Mouse (Mus musculus) R1 (cell line): Measurements from ENCODE around the gene Abhd17c.

Experiments
- DNase-seq: peaks from one replicate; pipeline ENCODE4 v3.0.0-alpha.2; 2018; ENCODE audit warnings: low read depth, low spot score

Gene Abhd17c

DNA sequence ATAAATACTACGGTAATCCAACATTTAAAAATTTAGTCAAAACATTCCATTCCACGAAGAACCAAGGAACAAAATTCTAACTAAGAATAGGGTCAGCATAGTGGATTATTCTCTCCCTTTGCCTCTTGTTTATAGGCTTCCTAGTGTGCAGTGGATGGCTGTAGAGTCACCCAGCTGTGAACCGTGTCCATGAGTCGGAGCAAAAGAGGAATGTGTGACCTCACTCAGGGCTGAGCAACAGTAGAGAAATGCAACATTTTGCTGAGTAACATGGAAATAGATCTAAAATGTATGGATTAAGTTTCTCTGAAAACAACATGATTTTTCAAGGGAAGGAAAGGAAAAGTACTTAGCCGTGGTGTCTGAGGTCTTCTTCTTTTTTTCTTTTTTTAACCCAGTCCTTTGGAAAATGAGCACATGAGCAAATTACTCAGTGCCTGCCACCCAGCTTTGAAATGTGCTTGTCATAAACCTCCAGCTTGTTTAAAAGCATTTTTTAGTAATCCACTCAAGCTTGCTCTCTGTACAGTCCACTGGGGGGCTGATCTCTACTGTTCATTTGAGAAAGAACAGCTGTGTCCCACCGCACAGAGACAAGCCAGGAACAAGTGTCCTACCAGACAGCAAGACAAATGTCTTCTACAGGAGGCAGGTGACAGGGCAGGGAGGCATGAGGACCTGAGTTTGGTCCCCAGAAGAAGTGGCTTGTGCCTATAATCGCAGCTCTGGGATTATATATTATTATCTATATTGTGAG, 74.3 kb downstream of the Abhd17c start:
- DNase-seq = no peak

DNA sequence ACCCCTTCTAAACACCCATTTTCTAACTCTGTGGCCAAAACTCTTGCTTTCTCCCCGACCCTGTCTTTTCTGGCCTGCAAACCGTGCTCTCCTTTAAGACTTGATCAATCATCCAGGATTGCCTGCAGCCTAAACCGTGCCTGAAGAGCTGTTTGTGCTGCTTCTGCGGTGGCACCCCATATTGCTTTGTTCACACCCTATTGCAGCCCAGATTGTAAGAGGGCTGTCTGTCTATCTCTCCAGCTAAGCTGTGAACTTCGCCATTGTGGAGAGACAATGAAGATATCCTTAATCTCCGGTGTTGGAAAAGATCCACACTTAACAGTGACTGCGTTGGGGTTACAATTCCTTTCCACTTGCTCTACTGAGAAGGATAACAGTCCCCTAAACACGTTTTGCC, 77.4 kb downstream of the Abhd17c start:
- DNase-seq = no peak

DNA sequence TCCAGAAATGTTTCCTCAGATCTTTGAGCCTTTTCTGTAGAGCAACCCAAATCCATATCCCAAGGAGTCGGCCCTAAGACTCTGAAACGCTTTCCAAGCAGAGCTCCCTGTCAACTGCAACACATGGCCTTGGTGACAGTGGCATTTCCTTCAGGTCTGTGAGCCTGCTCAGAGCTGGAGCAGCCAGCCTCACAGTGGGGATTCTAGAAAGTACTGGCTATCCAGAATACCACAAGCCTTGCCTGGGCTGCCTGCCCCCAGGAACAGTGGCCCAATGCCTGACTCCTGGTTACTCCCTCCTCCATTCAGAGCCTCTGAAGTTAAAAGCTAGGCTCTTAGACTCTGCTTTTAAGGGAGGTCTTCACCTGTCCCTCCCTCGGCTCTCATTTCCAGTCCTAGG, 77.8 kb downstream of the Abhd17c start:
- no peak for DNase-seq

DNA sequence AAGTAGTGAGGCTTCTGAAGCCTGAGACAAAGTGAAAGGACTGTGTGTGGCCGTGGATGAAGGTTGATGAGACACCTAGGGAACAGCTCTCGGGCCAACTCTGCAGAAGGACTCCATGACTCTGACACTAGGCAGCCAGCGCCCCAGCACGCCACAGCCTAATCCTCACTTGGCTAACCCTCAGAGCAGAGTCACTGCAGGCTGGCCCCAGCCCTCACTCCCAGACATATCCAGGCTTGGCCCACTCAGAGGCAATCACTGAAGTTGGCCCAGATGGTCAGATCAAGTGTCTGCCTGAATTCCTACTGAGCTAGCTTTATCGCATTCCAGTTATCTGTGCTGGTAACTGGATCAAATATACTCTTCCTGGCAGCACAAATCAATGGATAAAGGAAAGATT, 82.8 kb downstream of the Abhd17c start:
- no peak for DNase-seq

DNA sequence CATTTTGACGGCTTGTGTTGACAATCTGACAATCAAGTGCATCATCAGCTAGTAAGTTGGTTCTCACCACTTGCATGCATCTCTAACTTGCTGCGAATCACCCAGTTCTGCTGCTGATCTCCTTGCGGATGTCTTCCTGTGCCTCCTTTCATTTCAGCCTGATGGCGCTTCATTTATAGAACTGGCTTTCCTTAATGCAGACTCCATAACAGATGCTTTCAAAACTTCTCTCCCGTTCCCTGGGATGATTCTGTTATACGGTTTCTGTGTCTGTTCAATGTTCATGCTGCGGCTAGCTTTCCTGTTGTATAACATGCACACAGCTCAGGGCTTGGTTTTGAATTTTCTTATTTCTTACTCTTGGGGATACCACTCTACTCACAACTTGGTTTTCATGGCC, 91.9 kb downstream of the Abhd17c start:
- DNase-seq = no peak
